Mouse (Mus musculus): Measurements from ENCODE around the gene Camk1d. TPM values are rescaled to one million over a fixed set of nuclear protein-coding genes. Genes with fewer than 3 reads are reported as not detected.

The Camk1d gene
- polyA plus RNA-seq, 1 experiment = 13.2 TPM

DNA sequence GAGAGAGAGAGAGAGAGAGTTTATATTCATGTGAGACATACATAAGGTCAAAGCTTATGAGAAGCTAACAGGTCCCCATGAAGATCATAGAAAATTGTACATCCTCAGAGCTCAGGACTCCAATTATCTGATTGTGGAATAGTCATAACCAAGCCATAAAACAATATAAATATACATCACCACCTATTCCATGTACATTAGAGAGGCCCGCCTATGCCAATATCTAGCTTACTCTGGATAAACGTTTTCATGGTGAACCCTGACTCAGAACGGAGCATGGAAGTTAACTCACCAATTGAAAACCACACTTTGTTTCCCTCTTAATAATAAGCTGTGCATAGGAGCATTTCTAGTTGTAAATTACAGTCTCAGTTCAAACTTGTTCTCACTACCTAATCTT is 288.7 kb downstream of the Camk1d start:
- H3K4me1 ChIP-seq (replicated peaks; ENCODE audit: control insufficient read depth, insufficient read depth, low read length) = no peaks in the 10 kb centered on the region
- H3K36me3 ChIP-seq (ENCODE audit: control insufficient read depth, insufficient read depth, low read length) = no peaks in the 10 kb centered on the region
- TF ChIP-seq POLR2A (IDR thresholded peaks at IDR 0.05; ENCODE audit: control insufficient read depth, extremely low read depth, insufficient read depth, low read length, poor library complexity) = no peak
- no peak for TF ChIP-seq CTCF (IDR thresholded peaks at IDR 0.05; ENCODE audit: borderline replicate concordance, control insufficient read depth, extremely low read depth, insufficient read depth, low read length, poor library complexity)
- H3K4me3 ChIP-seq (ENCODE audit: control insufficient read depth, insufficient read depth, low read length) = no peak overlapping the region
- H3K27ac ChIP-seq (ENCODE audit: control insufficient read depth, insufficient read depth, low read length) = no peak overlapping the region
- WGBS = 90% methylated on average over 3 of the region's 3 CpGs
- no peak for DNase-seq
- H3K27me3 ChIP-seq (ENCODE audit: control insufficient read depth, insufficient read depth, low read length) = no peaks in the 10 kb centered on the region

- 91% methylated on average over 5 of the region's 5 CpGs for WGBS
- no peaks in the 10 kb centered on the region for H3K36me3 ChIP-seq (ENCODE audit: control insufficient read depth, insufficient read depth, low read length)
These were observed 293.6 kb downstream of the Camk1d start for GRCm38 (mm10) chr2:5420621-5421196.

GRCm38 (mm10) chr2:5418802-5419201 is 295.5 kb downstream of the Camk1d start:
- no peak overlapping the region for H3K4me3 ChIP-seq (ENCODE audit: control insufficient read depth, insufficient read depth, low read length)
- no peak overlapping the region for H3K27ac ChIP-seq (ENCODE audit: control insufficient read depth, insufficient read depth, low read length)
- H3K27me3 ChIP-seq (ENCODE audit: control insufficient read depth, insufficient read depth, low read length) = no peaks in the 10 kb centered on the region
- 93% methylated on average over 4 of the region's 4 CpGs for WGBS
- no peaks in the 10 kb centered on the region for H3K36me3 ChIP-seq (ENCODE audit: control insufficient read depth, insufficient read depth, low read length)
- no peak for DNase-seq
- no peak for TF ChIP-seq POLR2A (IDR thresholded peaks at IDR 0.05; ENCODE audit: control insufficient read depth, extremely low read depth, insufficient read depth, low read length, poor library complexity)
- no peak for TF ChIP-seq CTCF (IDR thresholded peaks at IDR 0.05; ENCODE audit: borderline replicate concordance, control insufficient read depth, extremely low read depth, insufficient read depth, low read length, poor library complexity)
- no peaks in the 10 kb centered on the region for H3K4me1 ChIP-seq (replicated peaks; ENCODE audit: control insufficient read depth, insufficient read depth, low read length)

More at GRCm38 (mm10) chr2:5420621-5421196, 293.6 kb downstream of the Camk1d start:
- H3K4me3 ChIP-seq (ENCODE audit: control insufficient read depth, insufficient read depth, low read length) = no peak overlapping the region
- no peak for DNase-seq
- no peaks in the 10 kb centered on the region for H3K4me1 ChIP-seq (replicated peaks; ENCODE audit: control insufficient read depth, insufficient read depth, low read length)
- no peaks in the 10 kb centered on the region for H3K27me3 ChIP-seq (ENCODE audit: control insufficient read depth, insufficient read depth, low read length)
- TF ChIP-seq POLR2A (IDR thresholded peaks at IDR 0.05; ENCODE audit: control insufficient read depth, extremely low read depth, insufficient read depth, low read length, poor library complexity) (no peak), CTCF (IDR thresholded peaks at IDR 0.05; ENCODE audit: borderline replicate concordance, control insufficient read depth, extremely low read depth, insufficient read depth, low read length, poor library complexity) (no peak)
- H3K27ac ChIP-seq (ENCODE audit: control insufficient read depth, insufficient read depth, low read length) = no peak overlapping the region

GRCm38 (mm10) chr2:5417158-5418032 is 296.9 kb downstream of the Camk1d start:
- DNase-seq = no peak
- Histone ChIP-seq H3K4me1 (replicated peaks; ENCODE audit: control insufficient read depth, insufficient read depth, low read length) (no peaks in the 10 kb centered on the region), H3K36me3 (ENCODE audit: control insufficient read depth, insufficient read depth, low read length) (no peaks in the 10 kb centered on the region), H3K4me3 (ENCODE audit: control insufficient read depth, insufficient read depth, low read length) (no peak overlapping the region), H3K27ac (ENCODE audit: control insufficient read depth, insufficient read depth, low read length) (no peak overlapping the region), H3K27me3 (ENCODE audit: control insufficient read depth, insufficient read depth, low read length) (no peaks in the 10 kb centered on the region)
- 53% methylated on average over 6 of the region's 6 CpGs for WGBS
- TF ChIP-seq CTCF (IDR thresholded peaks at IDR 0.05; ENCODE audit: borderline replicate concordance, control insufficient read depth, extremely low read depth, insufficient read depth, low read length, poor library complexity) (no peak), POLR2A (IDR thresholded peaks at IDR 0.05; ENCODE audit: control insufficient read depth, extremely low read depth, insufficient read depth, low read length, poor library complexity) (no peak)

DNA sequence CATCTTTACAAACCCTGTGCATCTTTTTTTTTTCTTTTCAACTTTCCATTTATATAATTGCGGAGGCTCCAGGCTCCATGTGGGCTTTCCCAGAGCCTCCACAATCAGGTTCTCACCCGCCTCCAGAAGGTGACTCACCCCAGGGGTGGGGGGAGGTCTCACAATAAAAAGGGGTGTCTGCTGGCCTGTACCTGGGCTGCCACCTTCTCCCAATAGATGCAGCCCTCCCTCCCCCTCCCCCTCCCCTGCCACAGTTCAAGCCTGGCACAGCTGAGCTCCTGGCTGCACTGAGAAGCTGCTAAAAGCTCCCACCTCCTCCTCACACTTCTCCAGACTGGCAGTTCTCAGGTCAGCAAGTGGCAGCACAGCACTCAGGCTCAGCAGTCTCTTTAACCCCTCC is 302.5 kb downstream of the Camk1d start:
- Histone ChIP-seq H3K36me3 (ENCODE audit: control insufficient read depth, insufficient read depth, low read length) (no peaks in the 10 kb centered on the region), H3K27ac (ENCODE audit: control insufficient read depth, insufficient read depth, low read length) (no peak overlapping the region), H3K4me3 (ENCODE audit: control insufficient read depth, insufficient read depth, low read length) (no peak overlapping the region), H3K27me3 (ENCODE audit: control insufficient read depth, insufficient read depth, low read length) (no peaks in the 10 kb centered on the region), H3K4me1 (replicated peaks; ENCODE audit: control insufficient read depth, insufficient read depth, low read length) (no peaks in the 10 kb centered on the region)
- DNase-seq = no peak
- no peak for TF ChIP-seq POLR2A (IDR thresholded peaks at IDR 0.05; ENCODE audit: control insufficient read depth, extremely low read depth, insufficient read depth, low read length, poor library complexity)
- no peak for TF ChIP-seq CTCF (IDR thresholded peaks at IDR 0.05; ENCODE audit: borderline replicate concordance, control insufficient read depth, extremely low read depth, insufficient read depth, low read length, poor library complexity)
- 90% methylated on average over 2 of the region's 2 CpGs for WGBS

GRCm38 (mm10) chr2:5403850-5404249 is 310.5 kb downstream of the Camk1d start:
- 0 out of 2 replicates have a peak, but pooled peaks cover 3% of the 10 kb centered on the region for H3K4me1 ChIP-seq (replicated peaks; ENCODE audit: control insufficient read depth, insufficient read depth, low read length)
- WGBS = 69% methylated on average over 3 of the region's 3 CpGs
- no peak overlapping the region for H3K27ac ChIP-seq (ENCODE audit: control insufficient read depth, insufficient read depth, low read length)
- peak; percentile 41 for DNase-seq
- H3K27me3 ChIP-seq (ENCODE audit: control insufficient read depth, insufficient read depth, low read length) = no peaks in the 10 kb centered on the region
- no peaks in the 10 kb centered on the region for H3K36me3 ChIP-seq (ENCODE audit: control insufficient read depth, insufficient read depth, low read length)
- TF ChIP-seq CTCF (IDR thresholded peaks at IDR 0.05; ENCODE audit: borderline replicate concordance, control insufficient read depth, extremely low read depth, insufficient read depth, low read length, poor library complexity) (no peak), POLR2A (IDR thresholded peaks at IDR 0.05; ENCODE audit: control insufficient read depth, extremely low read depth, insufficient read depth, low read length, poor library complexity) (no peak)
- H3K4me3 ChIP-seq (ENCODE audit: control insufficient read depth, insufficient read depth, low read length) = no peak overlapping the region
